Mouse (Mus musculus) CD4-positive, CD25-positive, alpha-beta regulatory T cell, adult 9 weeks (primary cell): ENCODE measurements around the gene Tac2. TPM values are rescaled to one million over a fixed set of nuclear protein-coding genes. Genes with fewer than 3 reads are reported as not detected.

Source experiments
- polyA plus RNA-seq: library from polyadenylated mRNA; unstranded; fragments of 100-300 nt; shearing (Covaris generic); gene quantifications from one replicate; pipeline ENCODE4 v1.2.1, GENCODE M21; 2017

Tac2 gene
- polyA plus RNA-seq = not detected

DNA sequence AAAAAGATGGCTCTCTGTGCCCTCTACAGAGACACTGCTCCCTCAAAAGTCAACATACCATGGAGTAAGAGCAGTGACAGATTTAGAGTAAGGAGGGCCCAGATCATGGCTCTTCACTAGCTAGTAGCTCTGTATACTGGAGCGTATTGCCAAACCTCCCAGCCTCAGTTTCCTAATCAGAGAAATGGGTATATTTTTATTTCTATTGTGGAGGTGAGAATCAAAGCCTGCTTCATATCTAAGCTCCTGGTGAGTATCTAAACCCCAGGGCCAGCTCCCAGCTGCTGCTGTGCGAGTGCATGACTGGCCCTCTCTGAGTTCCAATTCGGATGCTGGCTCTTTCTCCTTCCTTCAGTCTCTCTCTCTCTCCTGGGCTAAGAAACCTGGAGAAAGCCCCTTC, at the start of gene Tac2:
Tac2 (plus strand) TSS at position 301 of the 400 bp plus-strand sequence.

DNA sequence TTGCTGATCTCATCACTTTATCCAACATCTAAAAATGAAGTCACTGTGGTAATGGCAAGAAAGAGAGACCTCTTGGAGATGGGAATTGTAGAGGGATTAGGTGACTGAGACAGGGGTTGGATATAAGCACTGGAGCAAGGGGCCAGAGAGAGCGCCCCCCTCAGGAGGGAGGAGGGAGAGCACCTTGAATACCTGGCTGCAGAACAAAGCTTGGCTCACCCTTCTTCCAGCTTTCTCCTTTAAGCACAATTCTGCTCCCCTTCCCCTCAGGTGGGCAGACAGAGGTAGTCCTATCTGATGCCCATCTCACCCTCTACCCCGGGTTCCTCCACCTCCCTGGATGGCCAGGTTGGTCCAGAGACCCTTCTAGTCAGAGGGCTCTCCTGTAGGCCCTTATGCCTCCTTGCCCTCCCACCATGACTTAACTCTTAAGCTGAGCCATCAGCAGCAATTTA, 19.5 kb upstream of the Tac2 start, which contains the start of gene Myo1a:
Myo1a (plus strand) TSS at position 405 of the 455 bp plus-strand sequence.

DNA sequence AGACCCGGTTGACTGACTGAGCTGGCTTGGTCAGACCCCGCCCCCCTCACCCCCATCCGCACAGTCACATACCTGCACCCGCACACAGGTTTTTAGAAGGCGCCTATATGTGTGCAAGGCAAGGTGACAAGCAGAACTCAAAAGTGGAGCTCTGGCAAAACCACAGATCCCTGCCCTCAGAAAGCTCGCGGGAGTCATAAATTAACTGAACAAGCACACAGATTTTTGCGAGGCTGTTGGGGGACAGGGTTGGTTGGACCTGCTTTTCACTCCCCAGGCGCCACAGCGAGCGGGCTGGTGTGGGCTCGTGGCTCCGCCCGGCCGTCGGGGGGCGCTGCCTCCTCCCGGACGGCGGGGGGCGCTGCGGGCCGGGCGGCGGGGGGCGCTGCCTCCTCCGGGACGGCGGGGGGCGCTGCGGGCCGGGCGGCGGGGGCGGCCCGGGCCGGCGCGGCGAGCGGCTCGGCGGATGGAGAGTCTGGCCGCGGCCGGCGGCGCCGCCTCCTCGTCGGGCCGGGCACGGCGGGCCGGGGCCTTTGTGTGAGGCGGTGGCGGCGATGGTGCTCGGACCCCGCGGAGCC, 14.9 kb downstream of the Tac2 start, which contains the start of gene Zbtb39:
Zbtb39 (plus strand) TSS at position 456 of the 578 bp plus-strand sequence.

DNA sequence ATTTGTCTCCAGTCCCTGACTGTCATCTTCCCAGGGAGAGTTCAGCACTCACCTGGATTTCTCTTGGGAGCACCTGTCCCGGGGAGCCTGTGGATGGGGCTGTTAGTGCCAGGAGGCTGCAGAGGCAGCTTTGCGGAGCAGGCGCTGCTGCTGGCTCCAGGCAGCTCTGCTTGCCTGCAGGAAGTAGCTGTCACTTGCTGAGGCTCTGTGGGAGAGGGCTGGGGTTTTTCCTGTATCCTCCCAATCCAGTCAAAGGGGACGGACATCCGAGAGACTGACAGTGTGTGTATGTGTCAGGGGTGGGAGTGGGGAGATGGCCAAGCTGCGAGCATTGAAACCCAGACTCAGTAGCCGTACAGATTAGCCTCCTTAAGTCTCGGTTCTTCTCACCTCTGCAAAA, 27.3 kb downstream of the Tac2 start, which contains the start of gene Gpr182:
Gpr182 (minus strand) TSS at position 185 of the 400 bp plus-strand sequence.

DNA sequence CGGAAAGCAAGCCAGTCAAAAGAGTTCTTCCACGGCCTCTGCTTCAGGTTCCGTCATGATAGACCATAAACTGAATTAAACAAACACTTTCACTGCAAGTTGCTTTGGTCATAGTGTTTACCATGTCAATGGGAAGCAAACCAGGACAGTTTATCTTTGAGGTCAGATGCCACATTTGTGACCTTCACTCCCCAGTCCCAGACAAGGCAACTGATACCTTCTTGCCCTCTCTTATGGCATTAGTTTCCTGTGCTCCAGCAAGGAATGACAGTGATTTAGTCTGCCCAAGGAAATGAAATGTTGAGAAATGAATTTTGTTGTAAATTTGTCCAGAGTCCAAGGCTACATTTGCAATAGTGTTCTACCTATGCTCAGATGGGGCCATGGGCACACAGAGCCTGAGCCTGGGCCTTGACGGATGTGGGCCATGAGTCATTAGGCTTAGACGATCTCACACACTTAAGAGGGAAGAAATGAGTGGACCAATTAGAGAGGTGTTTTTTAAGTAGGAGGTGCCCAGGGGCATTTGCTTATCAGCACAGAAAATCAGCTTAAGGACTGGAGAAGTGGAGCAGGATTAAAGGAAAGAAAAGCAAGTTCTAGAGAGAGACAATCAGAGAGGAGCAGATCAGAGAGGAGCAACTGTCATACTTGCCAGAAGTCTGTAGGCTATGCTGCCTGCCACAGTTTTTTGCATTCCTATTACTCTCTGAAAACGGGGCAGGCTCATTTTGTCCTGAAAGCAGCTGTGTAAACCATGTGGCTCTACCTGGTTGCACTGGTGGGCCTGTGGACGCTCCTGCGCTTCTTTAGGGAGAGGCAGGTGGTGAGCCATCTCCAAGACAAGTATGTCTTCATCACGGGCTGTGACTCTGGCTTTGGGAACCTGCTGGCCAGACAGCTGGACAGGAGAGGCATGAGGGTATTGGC, 35.2 kb downstream of the Tac2 start, which contains the start of the genes Rdh1 and Rdh16f1:
Rdh1 (plus strand) TSS at position 541 of the 930 bp plus-strand sequence.
Rdh16f1 (plus strand) TSS at position 607 of the 930 bp plus-strand sequence.

DNA sequence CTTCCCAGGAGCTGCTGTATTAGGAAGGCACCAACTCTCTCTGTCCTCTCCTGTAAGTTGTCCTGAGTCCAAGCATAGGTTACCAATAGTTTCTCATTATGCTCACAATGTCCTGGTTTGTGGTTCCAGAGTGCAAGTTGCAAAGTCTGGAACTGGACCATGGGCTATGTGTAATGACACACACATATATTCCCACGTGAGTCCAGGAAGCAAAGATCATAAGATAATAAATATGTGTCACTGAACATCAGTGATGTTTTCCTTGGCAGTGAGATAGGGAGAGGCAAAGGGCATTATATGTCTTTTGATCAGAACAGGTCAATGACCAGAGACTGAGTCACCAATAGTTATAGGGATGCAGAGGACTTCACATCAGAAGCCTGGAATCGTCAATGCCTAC, 51.7 kb downstream of the Tac2 start, which contains the start of gene Rdh9:
Rdh9 (plus strand) TSS at position 376 of the 400 bp plus-strand sequence.

Other genes starting within 250 kb of the Tac2 start
- 0.47 TPM for gene Stac3, start 222.8 kb upstream of the Tac2 start, polyA plus RNA-seq
- not detected for gene Ndufa4l2, start 209.5 kb upstream of the Tac2 start, polyA plus RNA-seq
- gene Shmt2, start 202.0 kb upstream of the Tac2 start, polyA plus RNA-seq = 106 TPM
- gene Nxph4, start 189.9 kb upstream of the Tac2 start, polyA plus RNA-seq = not detected
- gene Lrp1, start 103.3 kb upstream of the Tac2 start, polyA plus RNA-seq = 1.3 TPM
- gene Stat6, start 81.5 kb upstream of the Tac2 start, polyA plus RNA-seq = 289 TPM
- gene Nemp1, start 57.6 kb upstream of the Tac2 start, polyA plus RNA-seq = 10.1 TPM
- 66.6 TPM for gene Nab2, start 55.9 kb upstream of the Tac2 start, polyA plus RNA-seq
- gene Myo1a, start 19.3 kb upstream of the Tac2 start, polyA plus RNA-seq = not detected
- gene Zbtb39, start 15.1 kb downstream of the Tac2 start, polyA plus RNA-seq = 0.43 TPM
- 0.11 TPM for gene Gpr182, start 27.3 kb downstream of the Tac2 start, polyA plus RNA-seq
- 0.22 TPM for gene Rdh1, start 35.2 kb downstream of the Tac2 start, polyA plus RNA-seq
- gene Rdh16f1, start 35.3 kb downstream of the Tac2 start, polyA plus RNA-seq = not detected
- 0.46 TPM for gene Rdh9, start 51.9 kb downstream of the Tac2 start, polyA plus RNA-seq
- gene Rdh16, start 76.7 kb downstream of the Tac2 start, polyA plus RNA-seq = not detected
- not detected for gene Rdh19, start 125.5 kb downstream of the Tac2 start, polyA plus RNA-seq
- not detected for gene Rdh16f2, start 142.0 kb downstream of the Tac2 start, polyA plus RNA-seq
- gene Rdh7, start 164.3 kb downstream of the Tac2 start, polyA plus RNA-seq = not detected
- gene Sdr9c7, start 174.0 kb downstream of the Tac2 start, polyA plus RNA-seq = not detected